Comparison of ENCODE assay signal across 8 mouse cellular contexts in the genomic region with DNA sequence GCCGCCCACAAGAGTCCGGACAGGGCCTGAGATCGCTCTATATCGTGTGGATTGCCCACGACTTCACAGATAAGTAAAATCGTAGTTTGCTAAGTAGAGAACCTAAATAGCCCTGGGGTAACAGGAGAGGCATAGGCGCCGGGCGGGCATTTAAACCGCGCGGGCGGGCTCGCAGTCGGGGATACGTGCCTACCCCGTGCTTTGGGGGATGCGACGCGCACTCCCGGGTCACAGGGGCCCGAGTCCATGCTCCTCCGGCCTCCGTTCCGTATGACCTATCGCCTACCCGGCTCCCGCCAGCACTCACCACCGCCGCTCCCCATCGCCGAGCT. TPM values are rescaled to one million over a fixed set of nuclear protein-coding genes. Genes with fewer than 3 reads are reported as not detected.
DNase-seq lines count a peak whose midpoint lies in the region; ATAC-seq and TF ChIP-seq lines count a peak whose summit lies in the region.

No protein-coding gene starts in this region.

- peak overlapping the region; percentile 83 for H3K9ac ChIP-seq in liver, embryonic 11.5 days (ENCODE audit: low read depth, low read length)
- H3K9ac ChIP-seq in stomach, postnatal 0 days (ENCODE audit: low read length), result peak overlapping the region; percentile 73

- TF ChIP-seq CTCF in gastrocnemius, adult 2 months (IDR thresholded peaks at IDR 0.05), result no peak
- TF ChIP-seq CTCF in thymus, adult 2 months (IDR thresholded peaks at IDR 0.05; ENCODE audit: borderline replicate concordance, control insufficient read depth, extremely low read depth, insufficient read depth, low read length, poor library complexity), result no peak
- no peak for TF ChIP-seq CTCF in stomach, postnatal 0 days (IDR thresholded peaks at IDR 0.05; ENCODE audit: low read depth)

- ATAC-seq in liver, embryonic 11.5 days (replicated peaks; ENCODE audit: low FRiP score), result no peak; the same call in none of the 2 replicates
- no peak; the same call in 1 of the 2 replicates for ATAC-seq in stomach, postnatal 0 days (ENCODE audit: low FRiP score, low TSS enrichment)
- ATAC-seq in CD4-positive, CD25-positive, alpha-beta regulatory T cell, adult 4 months, result no peak

- intact Hi-C loops in gastrocnemius, adult 2 months (cut with DNase I), result no loop called here

- peak overlapping the region; percentile 99 for H3K4me2 ChIP-seq in liver, embryonic 11.5 days
- H3K4me2 ChIP-seq in stomach, postnatal 0 days (replicated peaks; ENCODE audit: low read depth), result peak overlapping the region; percentile 78

- H3K4me3 ChIP-seq in gastrocnemius, adult 2 months, result peak overlapping the region; percentile 78
- peak overlapping the region; percentile 77 for H3K4me3 ChIP-seq in thymus, adult 2 months (ENCODE audit: control insufficient read depth, insufficient read depth, low read length)
- H3K4me3 ChIP-seq in liver, embryonic 11.5 days (ENCODE audit: low read depth, low read length), result peak overlapping the region; percentile 79
- H3K4me3 ChIP-seq in stomach, postnatal 0 days (ENCODE audit: low read depth, low read length), result peak overlapping the region; percentile 72

- peak overlapping the region; percentile 75 for H3K27ac ChIP-seq in gastrocnemius, adult 2 months
- H3K27ac ChIP-seq in thymus, adult 2 months (ENCODE audit: control insufficient read depth, insufficient read depth, low read length), result no peak overlapping the region
- peak overlapping the region; percentile 72 for H3K27ac ChIP-seq in liver, embryonic 11.5 days (ENCODE audit: low read depth, low read length)
- peak overlapping the region; percentile 61; the same call in 1 of the 2 replicates for H3K27ac ChIP-seq in stomach, postnatal 0 days (replicated peaks)

- H3K9me3 ChIP-seq in liver, embryonic 11.5 days (ENCODE audit: control insufficient read depth, low read length), result no peaks in the 10 kb centered on the region; the same call in 1 of the 2 replicates
- H3K9me3 ChIP-seq in stomach, postnatal 0 days (ENCODE audit: control insufficient read depth, low read length), result no peaks in the 10 kb centered on the region

- peaks cover 11% of the 10 kb centered on the region; the same call in 1 of the 2 replicates for H3K36me3 ChIP-seq in thymus, adult 2 months (ENCODE audit: control insufficient read depth, insufficient read depth, low read length)
- peaks cover 26% of the 10 kb centered on the region for H3K36me3 ChIP-seq in liver, embryonic 11.5 days (ENCODE audit: control insufficient read depth, insufficient read depth, low read length)
- H3K36me3 ChIP-seq in stomach, postnatal 0 days (ENCODE audit: control insufficient read depth, insufficient read depth, low read length), result no peaks in the 10 kb centered on the region

- no peak for DNase-seq in gastrocnemius, adult 2 months
- no peak for DNase-seq in gastrocnemius, postnatal 10 days
- no peak for DNase-seq in thymus, adult 2 months
- no peak for DNase-seq in thymus, postnatal 0 days (ENCODE audit: low spot score)
- no peak for DNase-seq in liver, embryonic 11.5 days (ENCODE audit: low spot score)
- no peak for DNase-seq in stomach, postnatal 0 days (ENCODE audit: low spot score)
- no peak for DNase-seq in gastrocnemius, adult 18-20 months (ENCODE audit: low spot score)

- H3K27me3 ChIP-seq in thymus, adult 2 months (ENCODE audit: control insufficient read depth, insufficient read depth, low read length), result no peaks in the 10 kb centered on the region
- H3K27me3 ChIP-seq in liver, embryonic 11.5 days (replicated peaks; ENCODE audit: control insufficient read depth, insufficient read depth, low read length), result no peaks in the 10 kb centered on the region
- H3K27me3 ChIP-seq in stomach, postnatal 0 days (ENCODE audit: control insufficient read depth, insufficient read depth, low read length), result no peaks in the 10 kb centered on the region

- no peak for TF ChIP-seq EP300 in stomach, postnatal 0 days (optimal IDR thresholded peaks at IDR 0.05)

- WGBS in thymus, adult 2 months, result under 1% methylated on average over 32 of the region's 32 CpGs
- WGBS in liver, embryonic 11.5 days, result under 1% methylated on average over 32 of the region's 32 CpGs
- under 1% methylated on average over 32 of the region's 32 CpGs for WGBS in stomach, postnatal 0 days

- H3K4me1 ChIP-seq in thymus, adult 2 months (replicated peaks; ENCODE audit: control insufficient read depth, insufficient read depth, low read length), result peaks cover 7% of the 10 kb centered on the region
- H3K4me1 ChIP-seq in liver, embryonic 11.5 days (replicated peaks; ENCODE audit: control insufficient read depth, insufficient read depth, low read length), result peaks cover 12% of the 10 kb centered on the region
- H3K4me1 ChIP-seq in stomach, postnatal 0 days (replicated peaks; ENCODE audit: control insufficient read depth, insufficient read depth), result 0 out of 2 replicates have a peak, but pooled peaks cover 2% of the 10 kb centered on the region

- TF ChIP-seq POLR2A in thymus, adult 2 months (IDR thresholded peaks at IDR 0.05; ENCODE audit: control insufficient read depth, extremely low read depth, insufficient read depth, low read length, poor library complexity), result no peak

RNA-seq across cellular contexts. Expression of a gene that starts 0.3 kb away (rescaled TPM):
- under 1 TPM; 0.41 to 0.64 TPM for total RNA-seq in gastrocnemius, adult 2 months (2021)
- total RNA-seq in gastrocnemius, postnatal 10 days (2021), result 1 to 10 TPM; 5.0 to 8.2 TPM
- polyA plus RNA-seq in thymus, adult 2 months (2012; rRNA removed), result 64.5 and 86.9 TPM in 2 replicates
- 63.0 and 74.3 TPM in 2 replicates for polyA plus RNA-seq in thymus, postnatal 0 days (2015; fragmentation: Nextera tagmentation; extraction: Ambion mirVana)
- 95.6 and 107 TPM in 2 replicates for polyA plus RNA-seq in liver, embryonic 11.5 days (2014; fragmentation: Nextera tagmentation; extraction: Ambion mirVana)
- 8.7 and 11.8 TPM in 2 replicates for polyA plus RNA-seq in stomach, postnatal 0 days (2015; fragmentation: Nextera tagmentation; extraction: Ambion mirVana)
- total RNA-seq in gastrocnemius, adult 18-20 months (2021), result under 1 TPM; 0.25 to 0.50 TPM
- polyA plus RNA-seq in CD4-positive, CD25-positive, alpha-beta regulatory T cell, adult 4 months (2017; shearing (Covaris generic)), result 1 to 10 TPM; 4.1 to 6.6 TPM

RNA-seq across cellular contexts. Expression of a gene that starts 30.3 kb away (rescaled TPM):
- 1 to 10 TPM; 1.4 to 2.5 TPM for total RNA-seq in gastrocnemius, adult 2 months (2021)
- 1 to 10 TPM; 2.5 to 4.0 TPM for total RNA-seq in gastrocnemius, postnatal 10 days (2021)
- 17.6 and 20.0 TPM in 2 replicates for polyA plus RNA-seq in thymus, adult 2 months (2012; rRNA removed)
- polyA plus RNA-seq in thymus, postnatal 0 days (2015; fragmentation: Nextera tagmentation; extraction: Ambion mirVana), result 6.9 and 8.0 TPM in 2 replicates
- 16.6 and 17.2 TPM in 2 replicates for polyA plus RNA-seq in liver, embryonic 11.5 days (2014; fragmentation: Nextera tagmentation; extraction: Ambion mirVana)
- polyA plus RNA-seq in stomach, postnatal 0 days (2015; fragmentation: Nextera tagmentation; extraction: Ambion mirVana), result 4.8 and 6.1 TPM in 2 replicates
- 1 to 10 TPM; 1.2 to 1.5 TPM for total RNA-seq in gastrocnemius, adult 18-20 months (2021)
- 10 to 100 TPM in 1 of 2 experiments, 1 to 10 TPM in 1; 8.9 to 17.5 TPM for polyA plus RNA-seq in CD4-positive, CD25-positive, alpha-beta regulatory T cell, adult 4 months (2017; shearing (Covaris generic))

RNA-seq across cellular contexts. Expression of a gene that starts 41.6 kb away (rescaled TPM):
- under 1 TPM; 0.31 to 0.39 TPM for total RNA-seq in gastrocnemius, adult 2 months (2021)
- total RNA-seq in gastrocnemius, postnatal 10 days (2021), result 1 to 10 TPM; 1.6 to 2.5 TPM
- 0.71 and 1.5 TPM in 2 replicates for polyA plus RNA-seq in thymus, adult 2 months (2012; rRNA removed)
- 0.19 and 0.29 TPM in 2 replicates for polyA plus RNA-seq in thymus, postnatal 0 days (2015; fragmentation: Nextera tagmentation; extraction: Ambion mirVana)
- 2.3 and 2.7 TPM in 2 replicates for polyA plus RNA-seq in liver, embryonic 11.5 days (2014; fragmentation: Nextera tagmentation; extraction: Ambion mirVana)
- polyA plus RNA-seq in stomach, postnatal 0 days (2015; fragmentation: Nextera tagmentation; extraction: Ambion mirVana), result 2.8 and 3.1 TPM in 2 replicates
- total RNA-seq in gastrocnemius, adult 18-20 months (2021), result under 1 TPM; 0.21 to 0.31 TPM
- polyA plus RNA-seq in CD4-positive, CD25-positive, alpha-beta regulatory T cell, adult 4 months (2017; shearing (Covaris generic)), result under 1 TPM in 1 of 2 experiments, not detected in 1; 0.07 TPM

RNA-seq across cellular contexts. Expression of a gene that starts 45.6 kb away (rescaled TPM):
- total RNA-seq in gastrocnemius, adult 2 months (2021), result 1 to 10 TPM; 4.0 to 7.1 TPM
- 1 to 10 TPM; 5.8 to 8.9 TPM for total RNA-seq in gastrocnemius, postnatal 10 days (2021)
- 14.5 and 16.8 TPM in 2 replicates for polyA plus RNA-seq in thymus, adult 2 months (2012; rRNA removed)
- 1.4 and 1.5 TPM in 2 replicates for polyA plus RNA-seq in thymus, postnatal 0 days (2015; fragmentation: Nextera tagmentation; extraction: Ambion mirVana)
- 13.3 and 14.5 TPM in 2 replicates for polyA plus RNA-seq in liver, embryonic 11.5 days (2014; fragmentation: Nextera tagmentation; extraction: Ambion mirVana)
- polyA plus RNA-seq in stomach, postnatal 0 days (2015; fragmentation: Nextera tagmentation; extraction: Ambion mirVana), result 1.4 and 1.5 TPM in 2 replicates
- total RNA-seq in gastrocnemius, adult 18-20 months (2021), result 1 to 10 TPM; 4.2 to 5.5 TPM
- polyA plus RNA-seq in CD4-positive, CD25-positive, alpha-beta regulatory T cell, adult 4 months (2017; shearing (Covaris generic)), result under 1 TPM; 0.47 to 0.62 TPM
